Mouse (Mus musculus) embryonic fibroblast, embryonic 13.5 days (primary cell): ENCODE data around the gene Olfr1128. TPM values are rescaled to one million over a fixed set of nuclear protein-coding genes. Genes with fewer than 3 reads are reported as not detected.
"Not testable (repeated sequence)": the region's sequence is repeated elsewhere in the genome, so short reads cannot be mapped to it uniquely, and the experiment has no call there.

Experiments
- H3K27ac ChIP-seq: 2 replicates; pipeline ENCODE4 v1.5.1; 2012; ENCODE audit warnings: low read length, control low read depth, inconsistent platforms; ENCODE audit not compliant: insufficient read depth
- H3K4me1 ChIP-seq: 2 replicates; pipeline ENCODE4 v1.6.1; 2011; ENCODE audit warnings: low read length; ENCODE audit not compliant: control insufficient read depth, insufficient read depth
- H3K4me3 ChIP-seq: 2 replicates; pipeline ENCODE4 v1.5.1; 2011; ENCODE audit warnings: mild to moderate bottlenecking, control low read depth, low read length; ENCODE audit not compliant: insufficient read depth
- CTCF ChIP-seq: IDR thresholded peaks from 2 replicates; pipeline ENCODE4 v1.5.1; 2011; ENCODE audit warnings: mild to moderate bottlenecking, control low read depth, low read length, moderate library complexity, borderline replicate concordance; ENCODE audit not compliant: insufficient read depth
- POLR2A ChIP-seq: IDR thresholded peaks from 2 replicates; pipeline ENCODE4 v1.6.1; 2011; ENCODE audit warnings: low read depth, mild to moderate bottlenecking, control low read depth, low read length, moderate library complexity
- polyA plus RNA-seq: library from polyadenylated mRNA; stranded (reverse); fragments of >200 nt; gene quantifications from 2 replicates; pipeline ENCODE4 v1.2.4, GENCODE M21; 2011; ENCODE audit warnings: low read depth; ENCODE audit not compliant: missing spikeins, insufficient read length

Olfr1128 gene
- polyA plus RNA-seq = not detected in 2 replicates

- no peak within 1 kb of the TSS for H3K4me3 ChIP-seq
- no peak within 1 kb of the TSS for H3K27ac ChIP-seq
- TF ChIP-seq CTCF = no peak
- no peak for TF ChIP-seq POLR2A
- no peaks in the 10 kb centered on the region for H3K4me1 ChIP-seq
Measured at GRCm38 (mm10) chr2:87545442-87545841, at the start of gene Olfr1128. Gene Olfr1128, minus strand, starts transcription at chr2:87545542.

DNA sequence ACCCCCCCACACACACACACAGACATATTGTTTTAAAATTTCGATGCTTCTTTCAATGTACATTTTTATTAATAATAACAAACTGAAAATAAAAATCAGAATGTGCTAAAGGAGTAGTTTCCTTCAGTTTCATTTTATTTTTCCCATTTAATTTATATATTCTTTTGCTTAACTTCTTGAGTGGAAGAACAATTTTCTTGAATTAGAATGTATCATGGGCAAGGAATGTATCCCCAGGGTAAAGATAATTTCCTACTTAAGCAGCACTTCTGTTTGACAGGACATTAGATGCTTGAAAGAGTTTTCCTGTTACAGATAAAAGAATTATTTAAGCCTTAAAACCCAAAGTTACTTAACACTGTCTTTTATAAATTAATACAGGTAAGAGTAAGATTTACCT is 28.3 kb upstream of the Olfr1128 start, which contains the start of gene Olfr1129:
Gene Olfr1129, plus strand, starts transcription at position 301 of the 400 bp plus-strand sequence.
- not testable (repeated sequence) for H3K27ac ChIP-seq, H3K4me1 ChIP-seq, H3K4me3 ChIP-seq

DNA sequence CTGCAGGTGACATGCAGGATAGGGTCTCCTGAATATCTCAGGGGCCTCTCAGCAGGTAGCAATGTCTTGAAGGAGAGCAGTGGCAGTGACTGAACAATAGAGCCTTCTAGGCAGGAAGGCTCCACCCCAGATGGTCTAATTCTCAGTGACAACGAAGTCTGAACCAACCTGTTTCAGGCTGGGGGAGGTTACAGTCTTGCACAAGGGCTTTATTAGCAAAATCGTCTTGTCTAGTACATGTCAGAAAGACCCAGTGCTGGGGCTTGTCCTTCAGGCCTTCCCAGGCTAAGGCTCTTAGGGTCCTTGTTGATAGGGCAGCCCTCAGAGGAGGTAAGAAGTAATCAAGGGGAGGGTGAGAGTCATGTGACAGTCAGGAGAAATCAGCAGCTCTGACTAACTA is 10.5 kb downstream of the Olfr1128 start:
- Histone ChIP-seq H3K27ac (no peak overlapping the region), H3K4me1 (no peaks in the 10 kb centered on the region), H3K4me3 (no peak overlapping the region)
- TF ChIP-seq CTCF = no peak
- no peak for TF ChIP-seq POLR2A

GRCm38 (mm10) chr2:87531496-87531895 is 13.8 kb downstream of the Olfr1128 start, which contains the start of gene Olfr153:
Gene Olfr153, plus strand, starts transcription at chr2:87531796.
- no peak within 1 kb of the TSS for H3K27ac ChIP-seq
- no peaks in the 10 kb centered on the region for H3K4me1 ChIP-seq
- no peak within 1 kb of the TSS for H3K4me3 ChIP-seq
- no peak for TF ChIP-seq CTCF
- no peak for TF ChIP-seq POLR2A

DNA sequence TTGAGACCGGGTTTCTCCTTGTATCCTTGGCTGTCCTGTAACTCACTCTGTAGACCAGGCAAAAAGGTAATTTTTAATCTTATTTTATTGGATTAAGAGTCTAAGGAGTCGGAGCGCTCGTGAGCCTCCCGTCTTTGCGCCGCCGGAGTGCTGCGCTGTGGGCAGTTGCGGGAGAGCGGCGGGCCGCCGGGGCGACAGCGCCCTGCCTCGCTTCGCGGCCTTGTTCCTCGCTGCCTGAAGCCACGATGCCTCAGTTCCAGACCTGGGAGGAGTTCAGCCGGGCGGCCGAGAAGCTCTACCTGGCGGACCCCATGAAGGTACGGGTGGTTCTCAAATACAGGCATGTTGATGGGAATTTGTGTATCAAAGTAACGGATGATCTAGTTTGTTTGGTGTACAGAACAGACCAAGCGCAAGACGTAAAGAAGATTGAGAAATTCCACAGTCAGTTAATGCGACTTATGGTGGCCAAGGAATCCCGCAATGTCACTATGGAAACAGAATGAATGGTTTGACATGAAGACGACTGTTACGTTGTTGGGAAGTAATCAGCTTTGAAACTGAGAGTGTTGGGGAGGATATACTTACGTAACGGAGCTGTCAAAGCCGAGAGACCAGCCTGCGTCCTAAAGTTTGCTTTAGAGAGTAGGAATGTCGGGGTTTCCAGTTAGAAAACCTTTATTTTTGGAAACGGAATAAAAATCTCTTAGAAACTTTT is 19.3 kb downstream of the Olfr1128 start:
- not testable (repeated sequence) for H3K4me3 ChIP-seq, H3K27ac ChIP-seq, H3K4me1 ChIP-seq

DNA sequence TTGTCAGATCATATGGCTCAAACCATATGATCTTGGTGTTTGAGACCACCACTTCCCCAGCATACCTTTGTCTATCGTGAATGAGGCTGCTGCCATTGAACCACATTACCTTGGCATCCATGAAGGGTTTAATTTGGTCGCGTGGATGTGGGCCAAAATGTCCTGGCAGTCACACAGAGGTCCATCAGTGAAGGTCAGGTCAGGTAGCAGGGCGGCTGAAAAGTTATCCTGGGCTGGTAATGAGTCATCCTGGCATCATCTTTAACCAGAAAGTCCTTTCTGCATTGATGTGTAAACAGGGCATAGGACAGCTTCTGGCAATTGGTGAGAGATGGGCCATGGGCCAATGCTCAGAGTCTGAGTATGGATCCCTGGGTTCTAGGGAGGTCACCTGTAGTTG is 24.7 kb downstream of the Olfr1128 start:
- TF ChIP-seq POLR2A (no peak), CTCF (no peak)
- no peaks in the 10 kb centered on the region for H3K4me1 ChIP-seq

DNA sequence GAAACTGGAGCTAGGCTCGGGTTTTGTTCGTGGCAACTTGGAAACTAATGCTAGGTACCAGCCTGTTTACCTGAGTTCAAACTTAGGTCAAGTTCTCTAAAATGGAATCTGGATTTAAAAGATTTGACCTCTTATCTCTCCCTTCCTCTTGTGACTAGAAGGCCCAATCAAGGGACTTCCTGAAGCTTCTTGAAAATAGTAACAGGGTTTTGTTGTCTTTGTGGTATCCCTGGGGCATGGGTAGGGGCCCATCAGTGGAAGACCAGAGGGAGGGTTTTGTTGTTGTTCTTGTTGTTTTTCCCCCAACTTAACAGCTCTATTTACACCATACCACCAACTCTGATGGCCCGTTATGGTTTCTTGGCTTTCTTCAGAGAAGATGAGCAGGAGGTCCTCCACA is 28.8 kb downstream of the Olfr1128 start:
- Histone ChIP-seq H3K4me3 (no peak overlapping the region), H3K4me1 (no peaks in the 10 kb centered on the region), H3K27ac (no peak overlapping the region)
- TF ChIP-seq CTCF = no peak
- TF ChIP-seq POLR2A = no peak

More for the DNA sequence above, 24.7 kb downstream of the Olfr1128 start:
- H3K4me3 ChIP-seq = no peak overlapping the region
- H3K27ac ChIP-seq = no peak overlapping the region

- H3K27ac ChIP-seq = no peak overlapping the region
- TF ChIP-seq POLR2A (no peak), CTCF (no peak)
Measured at GRCm38 (mm10) chr2:87515457-87516060, 29.8 kb downstream of the Olfr1128 start.

DNA sequence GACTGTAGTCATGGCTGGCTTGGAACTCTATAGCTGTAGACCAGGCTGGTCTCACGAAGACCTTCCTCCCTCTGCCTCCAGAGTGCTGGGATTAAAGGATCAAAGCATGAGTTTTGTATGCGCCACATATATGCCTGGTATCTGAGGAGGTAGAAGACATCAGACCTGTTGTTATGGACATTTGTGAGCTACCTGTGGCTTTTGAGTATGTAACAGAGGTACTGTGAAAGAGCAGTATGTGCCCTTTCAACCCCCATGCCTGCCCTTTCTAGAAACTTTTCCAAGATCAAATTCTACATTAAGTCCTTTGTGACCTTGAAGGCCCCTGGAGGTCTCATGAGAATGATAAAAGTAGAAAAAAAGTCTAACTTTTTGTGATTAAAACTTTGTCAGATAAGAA is 30.3 kb downstream of the Olfr1128 start:
- Histone ChIP-seq H3K4me3 (no peak overlapping the region), H3K4me1 (no peaks in the 10 kb centered on the region), H3K27ac (no peak overlapping the region)
- no peak for TF ChIP-seq POLR2A
- no peak for TF ChIP-seq CTCF

More at GRCm38 (mm10) chr2:87515457-87516060, 29.8 kb downstream of the Olfr1128 start:
- H3K4me1 ChIP-seq = no peaks in the 10 kb centered on the region
- no peak overlapping the region for H3K4me3 ChIP-seq

DNA sequence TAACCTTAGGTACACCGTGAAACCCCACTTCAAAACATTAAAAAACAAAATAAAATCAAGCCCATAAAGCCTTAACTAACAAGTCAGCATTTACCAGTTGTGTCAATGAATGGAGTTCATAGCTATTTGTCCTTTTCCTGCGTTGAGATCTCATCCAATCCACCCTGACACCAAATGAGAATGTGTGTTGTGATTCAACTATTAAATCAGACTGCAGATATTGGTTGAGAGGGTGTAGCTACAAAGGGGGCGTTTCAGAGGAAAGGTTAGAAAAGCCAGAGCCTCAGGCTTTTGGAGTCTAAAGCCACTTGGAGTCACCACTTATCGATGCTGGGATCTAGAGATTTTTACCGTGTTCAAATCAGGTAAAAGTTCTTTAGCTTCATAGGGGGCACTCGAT is 39.1 kb downstream of the Olfr1128 start, which contains the start of gene Pramel6:
Gene Pramel6, plus strand, starts transcription at position 301 of the 400 bp plus-strand sequence.
- H3K4me1 ChIP-seq = no peaks in the 10 kb centered on the region
- TF ChIP-seq CTCF (no peak), POLR2A (no peak)
- no peak within 1 kb of the TSS for H3K4me3 ChIP-seq
- no peak within 1 kb of the TSS for H3K27ac ChIP-seq

DNA sequence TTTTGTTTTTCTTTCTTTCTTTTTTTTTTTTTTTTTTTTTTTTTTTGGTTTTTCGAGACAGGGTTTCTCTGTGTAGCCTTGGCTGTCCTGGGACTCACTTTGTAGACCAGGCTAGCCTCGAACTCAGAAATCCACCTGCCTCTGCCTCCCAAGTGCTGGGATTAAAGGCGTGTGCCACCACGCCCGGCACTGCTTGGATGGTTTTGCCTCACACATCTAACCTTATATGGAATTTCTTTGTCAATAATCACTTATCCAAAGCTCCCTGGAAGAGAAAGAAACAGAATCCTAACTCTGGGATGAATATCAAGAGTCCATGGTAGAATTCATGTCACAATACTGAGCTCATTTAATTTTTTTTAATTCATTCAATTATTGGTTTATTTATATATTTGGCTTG is 48.3 kb downstream of the Olfr1128 start, which contains the start of gene Pramel7:
Gene Pramel7, minus strand, starts transcription at position 101 of the 400 bp plus-strand sequence.
- not testable (repeated sequence) for H3K27ac ChIP-seq, H3K4me1 ChIP-seq, H3K4me3 ChIP-seq
